Mouse (Mus musculus): Measurements from ENCODE around the gene Lhx2. TPM values are rescaled to one million over a fixed set of nuclear protein-coding genes. Genes with fewer than 3 reads are reported as not detected.

Lhx2 gene
- polyA plus RNA-seq (2014; fragmentation: Illumina TruSeq; extraction: RNeasy Lipid Tissue Mini Kit (QIAGEN cat#74804); ENCODE audit: low read depth, low replicate concordance), result 4.9 TPM

GRCm38 (mm10) chr2:38338990-38339909, at the start of gene Lhx2:
TSS of gene Lhx2 (plus strand) at chr2:38339281.

Other genes with a start within 250 kb of the Lhx2 start
- 17.4 TPM for gene Dennd1a, start 51.9 kb upstream of the Lhx2 start, polyA plus RNA-seq (2014; fragmentation: Illumina TruSeq; extraction: RNeasy Lipid Tissue Mini Kit (QIAGEN cat#74804); ENCODE audit: low read depth, low replicate concordance)
- gene Nek6, start 172.4 kb downstream of the Lhx2 start, polyA plus RNA-seq (2014; fragmentation: Illumina TruSeq; extraction: RNeasy Lipid Tissue Mini Kit (QIAGEN cat#74804); ENCODE audit: low read depth, low replicate concordance), result 1.8 TPM